Comparison of ENCODE assay signal across 21 mouse cellular contexts in genomic region chr8:12822892-12823291, GRCm38 (mm10). TPM values are rescaled to one million over a fixed set of nuclear protein-coding genes. Genes with fewer than 3 reads are reported as not detected.
A peak's percentile ranks its signal among the peaks of the same experiment; 100 is the strongest.
DNase-seq lines count a peak whose midpoint lies in the region; ATAC-seq lines count a peak whose summit lies in the region.
"Had no signal": no experiment of that assay in that cellular context is flagged by ENCODE, and none has a peak within 500 bp of the region (broad histone marks: within the 10 kb centered on the region; RNA-seq: fewer than 3 reads in every experiment).

No protein-coding gene starts in this region.

- WGBS in heart, embryonic 13.5 days = 48% methylated on average over 7 of the region's 7 CpGs
- WGBS in kidney, embryonic 15.5 days = 45% methylated on average over 7 of the region's 7 CpGs
- WGBS in midbrain, embryonic 13.5 days = 84% methylated on average over 7 of the region's 7 CpGs
- WGBS in midbrain, embryonic 15.5 days = 92% methylated on average over 7 of the region's 7 CpGs

- ATAC-seq in heart, embryonic 13.5 days (ENCODE audit: extremely low read depth, insufficient number of reproducible peaks, low FRiP score, low TSS enrichment) = no peak
- ATAC-seq in kidney, embryonic 15.5 days (replicated peaks; ENCODE audit: low FRiP score) = peak; percentile 47; the same call in 1 of the 2 replicates
- no peak for ATAC-seq in midbrain, embryonic 13.5 days
- ATAC-seq in midbrain, embryonic 15.5 days (replicated peaks) = no peak
- ATAC-seq: activated CD4-positive, CD25-positive, alpha-beta regulatory T cell, adult 4 months; forebrain, embryonic 16.5 days; Patski had no signal

- no peak for DNase-seq in heart, adult 8-10 months (ENCODE audit: low spot score)
- DNase-seq in kidney, adult 18-20 months = no peak
- no peak for DNase-seq in thymus, postnatal 0 days (ENCODE audit: low spot score)
- DNase-seq: adrenal gland, postnatal 14 days; cerebellum, adult 11-12 months; cerebellum, adult 9-11 months; cerebellum, postnatal 36 days; gastrocnemius, postnatal 10 days; heart, adult 18-20 months; heart, postnatal 4 days had no signal

- H3K9ac ChIP-seq in heart, embryonic 13.5 days = no peak overlapping the region
- no peak overlapping the region for H3K9ac ChIP-seq in kidney, embryonic 15.5 days
- H3K9ac ChIP-seq in midbrain, embryonic 13.5 days (replicated peaks) = 0 out of 2 replicates have a peak overlapping the region, but pooled peaks have one; percentile 8
- no peak overlapping the region for H3K9ac ChIP-seq in midbrain, embryonic 15.5 days
- H3K9ac ChIP-seq: embryonic facial prominence, embryonic 13.5 days; forebrain, embryonic 12.5 days; hindbrain, embryonic 14.5 days had no signal

- peaks cover 68% of the 10 kb centered on the region for H3K36me3 ChIP-seq in heart, embryonic 13.5 days
- H3K36me3 ChIP-seq in kidney, embryonic 15.5 days = peaks cover 69% of the 10 kb centered on the region
- peaks cover 77% of the 10 kb centered on the region for H3K36me3 ChIP-seq in midbrain, embryonic 13.5 days
- H3K36me3 ChIP-seq in midbrain, embryonic 15.5 days (replicated peaks) = peaks cover 20% of the 10 kb centered on the region; the same call in 1 of the 2 replicates

- H3K27me3 ChIP-seq in heart, embryonic 13.5 days (replicated peaks) = no peaks in the 10 kb centered on the region
- H3K27me3 ChIP-seq in kidney, embryonic 15.5 days = no peaks in the 10 kb centered on the region
- H3K27me3 ChIP-seq in midbrain, embryonic 13.5 days = no peaks in the 10 kb centered on the region
- no peaks in the 10 kb centered on the region for H3K27me3 ChIP-seq in midbrain, embryonic 15.5 days (replicated peaks)
- H3K27me3 ChIP-seq: embryonic facial prominence, embryonic 13.5 days; forebrain, embryonic 12.5 days; Patski had no signal

- H3K4me3 ChIP-seq in heart, embryonic 13.5 days = no peak overlapping the region
- H3K4me3 ChIP-seq in kidney, embryonic 15.5 days (replicated peaks) = no peak overlapping the region
- no peak overlapping the region for H3K4me3 ChIP-seq in midbrain, embryonic 13.5 days (replicated peaks)
- H3K4me3 ChIP-seq in midbrain, embryonic 15.5 days = no peak overlapping the region
- H3K4me3 ChIP-seq: embryonic facial prominence, embryonic 13.5 days; forebrain, embryonic 12.5 days had no signal

- H3K9me3 ChIP-seq in heart, embryonic 13.5 days = no peaks in the 10 kb centered on the region
- H3K9me3 ChIP-seq in kidney, embryonic 15.5 days (replicated peaks) = no peaks in the 10 kb centered on the region
- H3K9me3 ChIP-seq in midbrain, embryonic 13.5 days = no peaks in the 10 kb centered on the region
- no peaks in the 10 kb centered on the region for H3K9me3 ChIP-seq in midbrain, embryonic 15.5 days
- H3K9me3 ChIP-seq: embryonic facial prominence, embryonic 13.5 days; forebrain, embryonic 12.5 days had no signal

- H3K4me1 ChIP-seq in heart, embryonic 13.5 days = peaks cover 45% of the 10 kb centered on the region
- H3K4me1 ChIP-seq in kidney, embryonic 15.5 days = peaks cover 15% of the 10 kb centered on the region; the same call in 1 of the 2 replicates
- no peaks in the 10 kb centered on the region for H3K4me1 ChIP-seq in midbrain, embryonic 13.5 days (replicated peaks)
- H3K4me1 ChIP-seq in midbrain, embryonic 15.5 days = no peaks in the 10 kb centered on the region
- H3K4me1 ChIP-seq: embryonic facial prominence, embryonic 13.5 days had no signal

- H3K4me2 ChIP-seq in heart, embryonic 13.5 days = no peak overlapping the region
- no peak overlapping the region for H3K4me2 ChIP-seq in kidney, embryonic 15.5 days
- H3K4me2 ChIP-seq in midbrain, embryonic 13.5 days (replicated peaks) = no peak overlapping the region
- no peak overlapping the region for H3K4me2 ChIP-seq in midbrain, embryonic 15.5 days
- H3K4me2 ChIP-seq: embryonic facial prominence, embryonic 13.5 days; forebrain, embryonic 12.5 days; heart, embryonic 11.5 days; hindbrain, embryonic 14.5 days had no signal

- 0 out of 2 replicates have a peak overlapping the region, but pooled peaks have one; percentile 5 for H3K27ac ChIP-seq in heart, embryonic 13.5 days (replicated peaks)
- no peak overlapping the region for H3K27ac ChIP-seq in kidney, embryonic 15.5 days
- no peak overlapping the region for H3K27ac ChIP-seq in midbrain, embryonic 13.5 days
- H3K27ac ChIP-seq in midbrain, embryonic 15.5 days = no peak overlapping the region
- H3K27ac ChIP-seq: embryonic facial prominence, embryonic 13.5 days; forebrain, embryonic 12.5 days; hindbrain, embryonic 14.5 days had no signal

RNA-seq across cellular contexts. Expression of gene Mcf2l, which starts 50.7 kb away (rescaled TPM):
- polyA plus RNA-seq in heart, embryonic 13.5 days (2015; fragmentation: Nextera tagmentation; extraction: Ambion mirVana) = 6.9 and 7.1 TPM in 2 replicates
- total RNA-seq in heart, adult 8-10 months (2022) = 10 to 100 TPM; 55.6 to 85.0 (median 65.1) TPM
- 18.9 and 22.7 TPM in 2 replicates for polyA plus RNA-seq in kidney, embryonic 15.5 days (2015; fragmentation: Nextera tagmentation; extraction: Ambion mirVana)
- 130 and 141 TPM in 2 replicates for polyA plus RNA-seq in midbrain, embryonic 13.5 days (2015; fragmentation: Nextera tagmentation; extraction: Ambion mirVana)
- 176 and 189 TPM in 2 replicates for polyA plus RNA-seq in midbrain, embryonic 15.5 days (2015; fragmentation: Nextera tagmentation; extraction: Ambion mirVana)
- polyA plus RNA-seq in thymus, postnatal 0 days (2015; fragmentation: Nextera tagmentation; extraction: Ambion mirVana) = 4.8 and 5.3 TPM in 2 replicates
